Mouse (Mus musculus) CH12.LX (cell line): Measurements from ENCODE around the gene Nos1ap. TPM values are rescaled to one million over a fixed set of nuclear protein-coding genes. Genes with fewer than 3 reads are reported as not detected.

Experiments
- DNase-seq: peaks from one replicate; pipeline ENCODE4 v3.0.0-alpha.2; 2013; ENCODE audit errors: extremely low read depth
- H3K27ac ChIP-seq: 2 replicates; pipeline ENCODE4 v1.5.1; 2012; ENCODE audit warnings: low read depth, mild to moderate bottlenecking, control low read depth, moderate library complexity; ENCODE audit not compliant: insufficient read depth
- H3K27me3 ChIP-seq: replicated peaks from 2 replicates; pipeline ENCODE3; 2012; ENCODE audit warnings: inconsistent platforms
- H3K36me3 ChIP-seq, 2 experiments: replicated peaks in 1 of 2; 2 replicates each; pipeline versions ENCODE3 to v1.6.1; 2012; ENCODE audit warnings: inconsistent platforms in 1 of 2, low read length in 1 of 2, mild to moderate bottlenecking in 1 of 2, mixed read lengths in 1 of 2, moderate library complexity in 1 of 2; ENCODE audit not compliant: control insufficient read depth in 1 of 2, insufficient read depth in 1 of 2
- H3K4me1 ChIP-seq, 2 experiments: 2 replicates each; pipeline ENCODE4 v1.6.1; 2012; ENCODE audit warnings: inconsistent platforms in 1 of 2, moderate library complexity in 1 of 2; ENCODE audit not compliant: insufficient read depth in 2 of 2, control insufficient read depth in 1 of 2
- H3K4me2 ChIP-seq: 2 replicates; pipeline ENCODE4 v1.6.1; 2012; ENCODE audit warnings: low read depth, mild to moderate bottlenecking, control low read depth; ENCODE audit not compliant: poor library complexity, insufficient read depth, severe bottlenecking
- H3K4me3 ChIP-seq, 3 experiments: fragments of 150-350 bp in 1 of 3; sonication (generic) in 1 of 3; replicated peaks in 1 of 3; 2 replicates each; pipeline versions ENCODE3 to v1.5.1; 2011 to 2012; ENCODE audit warnings: low read depth in 2 of 3, low read length in 2 of 3, mild to moderate bottlenecking in 2 of 3, moderate library complexity in 2 of 3, control low read depth in 1 of 3, improper control_type of control experiment in 1 of 3, inconsistent platforms in 1 of 3, mixed read lengths in 1 of 3; ENCODE audit not compliant: poor library complexity in 1 of 3
- H3K79me2 ChIP-seq: replicated peaks from 2 replicates; pipeline ENCODE4 v1.6.1; 2012; ENCODE audit warnings: mild to moderate bottlenecking, moderate library complexity; ENCODE audit not compliant: control insufficient read depth, poor library complexity, insufficient read depth, severe bottlenecking; ENCODE audit errors: extremely low read depth
- H3K9ac ChIP-seq: 2 replicates; pipeline ENCODE4 v1.6.1; 2012; ENCODE audit warnings: low read depth, mild to moderate bottlenecking, control low read depth, moderate library complexity; ENCODE audit not compliant: insufficient read depth
- H3K9me3 ChIP-seq: replicated peaks from 2 replicates; pipeline ENCODE3; 2012; ENCODE audit warnings: low read length, inconsistent platforms, mixed read lengths
- BHLHE40 ChIP-seq: IDR thresholded peaks from 2 replicates; pipeline ENCODE4 v1.6.1; 2011; ENCODE audit warnings: mild to moderate bottlenecking, low read depth, low read length, improper control_type of control experiment
- CTCF ChIP-seq, 2 experiments: IDR thresholded peaks in 1 of 2; conservative IDR thresholded peaks in 1 of 2; 2 replicates each; pipeline ENCODE4 v1.5.1; 2011 to 2012; ENCODE audit warnings: low read depth in 2 of 2, low read length in 2 of 2, improper control_type of control experiment in 1 of 2, inconsistent platforms in 1 of 2, mild to moderate bottlenecking in 1 of 2, moderate library complexity in 1 of 2
- EP300 ChIP-seq: IDR thresholded peaks from 2 replicates; pipeline ENCODE4 v1.6.1; 2011; ENCODE audit warnings: low read length, improper control_type of control experiment
- ETS1 ChIP-seq: conservative IDR thresholded peaks from 2 replicates; pipeline ENCODE4 v1.6.1; 2012; ENCODE audit warnings: low read depth, mild to moderate bottlenecking, inconsistent platforms, low read length, improper control_type of control experiment, moderate library complexity
- IRF4 ChIP-seq: IDR thresholded peaks from 2 replicates; pipeline ENCODE4 v1.6.1; 2014; ENCODE audit warnings: low read depth, mild to moderate bottlenecking, inconsistent platforms, low read length, improper control_type of control experiment
- JUN ChIP-seq: IDR thresholded peaks from 2 replicates; pipeline ENCODE4 v1.6.1; 2011; ENCODE audit warnings: low read depth, mild to moderate bottlenecking, low read length, improper control_type of control experiment, moderate library complexity; ENCODE audit not compliant: insufficient read depth
- JUND ChIP-seq: conservative IDR thresholded peaks from 2 replicates; pipeline ENCODE4 v1.6.1; 2011; ENCODE audit warnings: low read depth, low read length, improper control_type of control experiment
- MAFK ChIP-seq: IDR thresholded peaks from 2 replicates; pipeline ENCODE4 v1.6.1; 2011; ENCODE audit warnings: low read length, improper control_type of control experiment; ENCODE audit not compliant: insufficient replicate concordance
- MAX ChIP-seq: IDR thresholded peaks from 2 replicates; pipeline ENCODE4 v1.6.1; 2011; ENCODE audit warnings: low read length, improper control_type of control experiment
- MEF2A ChIP-seq: IDR thresholded peaks from 2 replicates; pipeline ENCODE4 v1.6.1; 2014; ENCODE audit warnings: low read depth, mild to moderate bottlenecking, inconsistent platforms, low read length, improper control_type of control experiment, borderline replicate concordance
- MYC ChIP-seq: IDR thresholded peaks from 2 replicates; pipeline ENCODE4 v1.6.1; 2011; ENCODE audit warnings: low read depth, mild to moderate bottlenecking, improper control_type of control experiment, low read length
- NELFE ChIP-seq: IDR thresholded peaks from 2 replicates; pipeline ENCODE4 v1.6.1; 2011; ENCODE audit warnings: low read depth, low read length, improper control_type of control experiment
- POLR2A ChIP-seq: IDR thresholded peaks from 2 replicates; pipeline ENCODE4 v1.6.1; 2011; ENCODE audit warnings: low read depth, mild to moderate bottlenecking, improper control_type of control experiment, low read length
- RAD21 ChIP-seq: IDR thresholded peaks from 2 replicates; pipeline ENCODE4 v1.6.1; 2011; ENCODE audit warnings: low read depth, mild to moderate bottlenecking, low read length, improper control_type of control experiment, moderate library complexity
- TBP ChIP-seq: conservative IDR thresholded peaks from 2 replicates; pipeline ENCODE4 v1.6.1; 2011; ENCODE audit warnings: low read depth, low read length, improper control_type of control experiment
- TCF12 ChIP-seq: IDR thresholded peaks from 2 replicates; pipeline ENCODE4 v1.6.1; 2014; ENCODE audit warnings: low read depth, mild to moderate bottlenecking, inconsistent platforms, low read length, improper control_type of control experiment
- USF1 ChIP-seq: IDR thresholded peaks from 2 replicates; pipeline ENCODE4 v1.6.1; 2014; ENCODE audit warnings: low read depth, mild to moderate bottlenecking, inconsistent platforms, low read length, improper control_type of control experiment
- ZC3H11A ChIP-seq: IDR thresholded peaks from 2 replicates; pipeline ENCODE4 v1.6.1; 2012; ENCODE audit warnings: low read depth, mild to moderate bottlenecking, inconsistent platforms, low read length, improper control_type of control experiment
- ZKSCAN1 ChIP-seq: IDR thresholded peaks from 2 replicates; pipeline ENCODE4 v1.6.1; 2012; ENCODE audit warnings: low read depth, inconsistent platforms, low read length, improper control_type of control experiment, borderline replicate concordance
- ZMIZ1 ChIP-seq: IDR thresholded peaks from 2 replicates; pipeline ENCODE4 v1.6.1; 2012; ENCODE audit warnings: low read depth, mild to moderate bottlenecking, inconsistent platforms, low read length, improper control_type of control experiment
- dilution Hi-C: fragments of 300-500 bp; cut with MboI; formaldehyde crosslinking; loops from 2 replicates; pipeline ENCODE4 v1.14.3; 2020; ENCODE audit warnings: low sequenced_read_pairs; ENCODE audit not compliant: extremely low pct_unique_long_range_greater_than_20kb, extremely low pct_ligation_motif_present
- in situ Hi-C: fragments of 300-500 bp; cut with MboI; formaldehyde crosslinking; loops from 3 replicates; pipeline ENCODE4 v1.14.3; 2019; ENCODE audit warnings: low sequenced_read_pairs, low pct_ligation_motif_present, low pct_unique_long_range_greater_than_20kb, mixed read lengths
- polyA plus RNA-seq: library from polyadenylated mRNA; unstranded; fragments of >175 nt; gene quantifications from 2 replicates; pipeline ENCODE4 v1.2.1, GENCODE M21; 2012; ENCODE audit warnings: low read depth; ENCODE audit not compliant: insufficient read length
- total RNA-seq, 2 experiments: library from RNA; depleted of rRNA; stranded (reverse); fragments of 300-350 nt in 1 of 2; fragments of >200 nt in 1 of 2; gene quantifications; 2 replicates each; pipeline ENCODE4 v1.2.3; 2012 to 2014

Nos1ap gene
- total and polyA plus RNA-seq, 3 experiments = not detected

DNA sequence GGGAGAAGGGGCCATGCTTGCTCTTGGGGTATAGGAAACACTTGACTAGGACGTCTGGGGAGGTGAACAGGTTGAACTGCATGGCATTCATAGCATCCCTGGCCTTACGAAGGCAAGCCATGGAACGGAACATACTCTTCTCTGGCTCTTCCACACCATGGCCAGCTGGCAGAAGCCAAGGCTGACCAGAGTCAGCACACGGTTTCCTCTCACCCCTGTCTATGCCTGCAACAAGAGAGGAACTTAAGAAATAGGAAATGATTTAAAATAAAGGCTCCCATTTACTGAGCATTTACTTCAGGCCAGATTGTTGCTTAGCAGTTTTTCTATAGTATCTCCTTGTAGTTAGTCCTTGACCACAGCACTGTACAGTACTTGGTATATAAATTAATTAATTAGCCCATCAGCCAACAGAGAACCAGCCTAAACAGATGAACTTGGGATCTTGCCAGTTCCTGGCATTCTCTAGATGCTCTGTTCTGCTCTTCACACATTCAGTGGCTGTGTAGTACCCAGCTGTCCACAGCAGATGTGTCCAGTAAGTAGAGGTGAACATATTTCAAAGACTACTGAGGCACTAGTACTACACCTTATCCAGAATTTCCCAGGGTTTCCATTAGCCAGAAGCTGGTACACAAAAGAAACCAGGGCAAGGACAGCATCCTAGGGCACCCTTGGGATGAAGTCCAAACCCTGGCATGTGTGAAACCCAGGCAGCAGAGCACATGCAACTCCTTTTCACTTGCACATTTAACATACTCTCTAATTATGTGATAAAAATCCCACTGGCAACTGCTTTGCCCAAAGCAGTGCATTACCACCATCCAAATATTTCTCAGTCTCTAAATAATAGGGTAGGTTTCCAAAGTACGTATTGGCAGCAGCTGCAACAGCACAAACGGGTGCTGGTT, 123.3 kb downstream of the Nos1ap start:
- dilution Hi-C loops (no loop called here), in situ Hi-C loops (no loop called here)
- DNase-seq = no peak
- H3K4me1 ChIP-seq = peaks cover 0 to 3% of the 10 kb centered on the region in 2 experiments; a peak in 1 of 4 replicates
- H3K79me2 ChIP-seq = no peaks in the 10 kb centered on the region
- TF ChIP-seq TBP (no peak), NELFE (no peak), ZC3H11A (no peak)
- H3K27me3 ChIP-seq = no peaks in the 10 kb centered on the region
- H3K27ac ChIP-seq = no peak overlapping the region
- peaks cover 15% of the 10 kb centered on the region for H3K9me3 ChIP-seq
- H3K36me3 ChIP-seq = no peaks in the 10 kb centered on the region
- no peak overlapping the region for H3K9ac ChIP-seq
- H3K4me3 ChIP-seq = no peak overlapping the region
- no peak overlapping the region for H3K4me2 ChIP-seq

DNA sequence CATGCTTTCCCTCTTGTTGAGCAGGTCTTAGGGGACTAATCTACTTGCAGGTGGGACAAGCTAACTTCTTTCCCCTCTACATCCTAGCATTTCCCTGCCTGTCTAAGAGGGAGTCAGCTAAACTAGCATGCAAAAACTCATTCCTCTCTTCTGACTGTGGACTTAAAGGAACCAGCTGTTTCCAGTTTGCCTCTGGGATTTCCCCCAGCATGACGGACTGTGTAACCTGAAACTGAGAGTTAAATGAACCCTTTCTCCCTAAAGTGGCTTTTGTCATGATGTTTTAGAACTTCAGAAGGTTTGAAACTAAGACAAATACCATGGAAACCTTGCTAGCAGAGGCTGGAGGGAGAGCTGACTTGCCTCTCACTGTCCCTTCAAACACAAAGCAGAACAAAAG, 127.5 kb downstream of the Nos1ap start:
- no peak overlapping the region for H3K4me3 ChIP-seq
- in situ Hi-C loops = no loop called here
- H3K36me3 ChIP-seq = no peaks in the 10 kb centered on the region
- no peaks in the 10 kb centered on the region for H3K79me2 ChIP-seq
- no peaks in the 10 kb centered on the region for H3K27me3 ChIP-seq
- peaks cover 15% of the 10 kb centered on the region for H3K9me3 ChIP-seq
- H3K4me1 ChIP-seq = peaks cover 3 to 13% of the 10 kb centered on the region in 2 experiments; a peak in 2 of 4 replicates
- no peak overlapping the region for H3K9ac ChIP-seq
- dilution Hi-C loops = no loop called here
- no peak overlapping the region for H3K4me2 ChIP-seq
- H3K27ac ChIP-seq = no peak overlapping the region
- TF ChIP-seq MAFK (0 out of 2 replicates have a peak, but pooled peaks have one; percentile 37), ZC3H11A (no peak), USF1 (no peak), JUND (no peak), MAX (peak; percentile 54; the same call in 1 of the 2 replicates), CTCF (conservative IDR thresholded peaks at IDR 0.05 in 1 of 2, IDR thresholded peaks at IDR 0.05 in 1 of 2; ENCODE audit: low read depth in 2 of 2, low read length in 2 of 2) (no peak), POLR2A (no peak), MEF2A (no peak), RAD21 (no peak), MYC (peak; percentile 43; the same call in 1 of the 2 replicates), TCF12 (0 out of 2 replicates have a peak, but pooled peaks have one; percentile 40), EP300 (peak; percentile 80), ETS1 (peak; percentile 61), BHLHE40 (peak; percentile 36), ZKSCAN1 (no peak), IRF4 (peak; percentile 50; the same call in 1 of the 2 replicates), ZMIZ1 (no peak), JUN (peak; percentile 42; the same call in 1 of the 2 replicates)
- TF ChIP-seq, all 38 proteins: peak for 9
- peak; percentile 71 for DNase-seq
